In genomic region chr2:76665531-76665930, GRCm38 (mm10) we compare ENCODE assay signal across 25 mouse cellular contexts. TPM values are rescaled to one million over a fixed set of nuclear protein-coding genes. Genes with fewer than 3 reads are reported as not detected.
DNase-seq lines count a peak whose midpoint lies in the region; ATAC-seq and TF ChIP-seq lines count a peak whose summit lies in the region.
"Had no signal": no experiment of that assay in that cellular context is flagged by ENCODE, and none has a peak within 500 bp of the region (broad histone marks: within the 10 kb centered on the region; RNA-seq: fewer than 3 reads in every experiment).

No protein-coding gene starts in this region.

- WGBS in kidney, adult 2 months: 64% methylated on average over 7 of the region's 7 CpGs
- 94% methylated on average over 7 of the region's 7 CpGs for WGBS in kidney, embryonic 16.5 days
- WGBS in liver, adult 2 months: 61% methylated on average over 7 of the region's 7 CpGs
- WGBS in liver, postnatal 0 days (ENCODE audit: insufficient replicate concordance): 83% methylated on average over 7 of the region's 7 CpGs

- no peaks in the 10 kb centered on the region for H3K27me3 ChIP-seq in kidney, adult 2 months (replicated peaks; ENCODE audit: control insufficient read depth, insufficient read depth, low read length)
- H3K27me3 ChIP-seq in kidney, embryonic 16.5 days (ENCODE audit: insufficient read depth, low read length): no peaks in the 10 kb centered on the region
- no peaks in the 10 kb centered on the region for H3K27me3 ChIP-seq in liver, adult 2 months (ENCODE audit: control insufficient read depth, insufficient read depth, low read length)
- H3K27me3 ChIP-seq in liver, postnatal 0 days (ENCODE audit: insufficient read depth, low read length): no peaks in the 10 kb centered on the region
- H3K27me3 ChIP-seq: embryonic facial prominence, embryonic 13.5 days; embryonic facial prominence, embryonic 15.5 days; forebrain, embryonic 12.5 days had no signal

- no peak overlapping the region for H3K9ac ChIP-seq in kidney, embryonic 16.5 days (replicated peaks; ENCODE audit: low read length)
- H3K9ac ChIP-seq in liver, adult 2 months (ENCODE audit: low read depth, low read length): no peak overlapping the region
- H3K9ac ChIP-seq in liver, postnatal 0 days (replicated peaks): no peak overlapping the region
- H3K9ac ChIP-seq: embryonic facial prominence, embryonic 13.5 days; embryonic facial prominence, embryonic 15.5 days; forebrain, embryonic 12.5 days had no signal

- no peaks in the 10 kb centered on the region for H3K9me3 ChIP-seq in kidney, embryonic 16.5 days (ENCODE audit: low read length)
- no peaks in the 10 kb centered on the region for H3K9me3 ChIP-seq in liver, postnatal 0 days (ENCODE audit: low read length)
- H3K9me3 ChIP-seq: embryonic facial prominence, embryonic 13.5 days; embryonic facial prominence, embryonic 15.5 days; forebrain, embryonic 10.5 days; forebrain, embryonic 12.5 days had no signal

- H3K4me3 ChIP-seq in kidney, adult 2 months (ENCODE audit: insufficient read depth, low read depth, low read length): no peak overlapping the region
- H3K4me3 ChIP-seq in kidney, embryonic 16.5 days (ENCODE audit: low read length): no peak overlapping the region
- H3K4me3 ChIP-seq in liver, adult 2 months (ENCODE audit: insufficient read depth, low read depth, low read length): no peak overlapping the region
- H3K4me3 ChIP-seq in liver, postnatal 0 days (ENCODE audit: low read depth, low read length): no peak overlapping the region
- H3K4me3 ChIP-seq: embryonic facial prominence, embryonic 13.5 days; embryonic facial prominence, embryonic 15.5 days; erythroblast, embryonic 14.5 days; forebrain, embryonic 10.5 days; forebrain, embryonic 12.5 days had no signal

- ATAC-seq in kidney, embryonic 16.5 days (ENCODE audit: low FRiP score, low TSS enrichment): no peak
- no peak for ATAC-seq in liver, postnatal 0 days
- ATAC-seq: forebrain, embryonic 14.5 days had no signal

- TF ChIP-seq POLR2A in kidney, adult 2 months (IDR thresholded peaks at IDR 0.05; ENCODE audit: low read depth, low read length): no peak
- no peak for TF ChIP-seq POLR2A in liver, adult 2 months (IDR thresholded peaks at IDR 0.05; ENCODE audit: extremely low read depth, insufficient read depth, low read length)

- no peak for TF ChIP-seq CTCF in kidney, adult 2 months (conservative IDR thresholded peaks at IDR 0.05; ENCODE audit: insufficient read depth, insufficient read length, low read depth, low read length)
- no peak for TF ChIP-seq CTCF in liver, adult 2 months (IDR thresholded peaks at IDR 0.05; ENCODE audit: low read depth, low read length)
- no peak for TF ChIP-seq CTCF in liver, postnatal 0 days (IDR thresholded peaks at IDR 0.05; ENCODE audit: low read depth)

- peaks cover 3% of the 10 kb centered on the region; the same call in 1 of the 2 replicates for H3K4me1 ChIP-seq in kidney, adult 2 months (ENCODE audit: control insufficient read depth, insufficient read depth, low read length)
- no peaks in the 10 kb centered on the region for H3K4me1 ChIP-seq in kidney, embryonic 16.5 days (ENCODE audit: insufficient read depth, low read length)
- no peaks in the 10 kb centered on the region for H3K4me1 ChIP-seq in liver, adult 2 months (ENCODE audit: control insufficient read depth, insufficient read depth, low read length)
- no peaks in the 10 kb centered on the region for H3K4me1 ChIP-seq in liver, postnatal 0 days (ENCODE audit: insufficient read depth)
- H3K4me1 ChIP-seq: embryonic facial prominence, embryonic 13.5 days; embryonic facial prominence, embryonic 15.5 days; forebrain, embryonic 10.5 days; forebrain, embryonic 12.5 days had no signal

- H3K36me3 ChIP-seq in kidney, adult 2 months (ENCODE audit: control insufficient read depth, insufficient read depth, low read length): peaks cover 1% of the 10 kb centered on the region; the same call in 1 of the 2 replicates
- H3K36me3 ChIP-seq in kidney, embryonic 16.5 days (ENCODE audit: insufficient read depth, low read length): peaks cover 27% of the 10 kb centered on the region
- peaks cover 12% of the 10 kb centered on the region; the same call in 1 of the 2 replicates for H3K36me3 ChIP-seq in liver, adult 2 months (ENCODE audit: control insufficient read depth, insufficient read depth, low read length)
- peaks cover 17% of the 10 kb centered on the region for H3K36me3 ChIP-seq in liver, postnatal 0 days (replicated peaks; ENCODE audit: insufficient read depth, low read length)

- H3K79me2 ChIP-seq in liver, adult 2 months (ENCODE audit: control insufficient read depth, insufficient read depth, low read length): no peaks in the 10 kb centered on the region

- H3K4me2 ChIP-seq in kidney, embryonic 16.5 days (replicated peaks; ENCODE audit: low read depth, low read length): no peak overlapping the region
- no peak overlapping the region for H3K4me2 ChIP-seq in liver, postnatal 0 days (ENCODE audit: low read depth, low read length)
- H3K4me2 ChIP-seq: embryonic facial prominence, embryonic 13.5 days; embryonic facial prominence, embryonic 15.5 days; forebrain, embryonic 12.5 days had no signal

- no peak overlapping the region for H3K27ac ChIP-seq in kidney, adult 2 months (ENCODE audit: insufficient read depth, low read depth, low read length)
- H3K27ac ChIP-seq in kidney, embryonic 16.5 days (ENCODE audit: low read length): no peak overlapping the region
- H3K27ac ChIP-seq in liver, adult 2 months (replicated peaks; ENCODE audit: insufficient read depth, low read depth, low read length): no peak overlapping the region
- no peak overlapping the region for H3K27ac ChIP-seq in liver, postnatal 0 days (ENCODE audit: low read depth)
- H3K27ac ChIP-seq: embryonic facial prominence, embryonic 13.5 days; embryonic facial prominence, embryonic 15.5 days; forebrain, embryonic 10.5 days; forebrain, embryonic 12.5 days had no signal

- no peak for TF ChIP-seq EP300 in liver, postnatal 0 days (IDR thresholded peaks at IDR 0.05; ENCODE audit: low read depth)

- peak; percentile 77 for DNase-seq in kidney, adult 2 months
- DNase-seq in kidney, postnatal 10 days: no peak
- peak; percentile 34 for DNase-seq in kidney, postnatal 14 days
- DNase-seq in liver, adult 2 months (ENCODE audit: extremely low read depth, low read depth, low spot score): peak; percentile 89
- no peak for DNase-seq in liver, postnatal 0 days
- DNase-seq: adrenal gland, adult 2 months; adrenal gland, postnatal 10 days; adrenal gland, postnatal 25 days; cerebellum, adult 11 months; cerebellum, adult 18-20 months; cerebellum, adult 8-10 months; cerebellum, adult 9-11 months; cerebellum, postnatal 14 days; cerebellum, postnatal 36 days; embryo, embryonic 11 days had no signal

RNA-seq across cellular contexts. Expression of gene Fkbp7, which starts 7.4 kb away (rescaled TPM):
- 2.9 and 4.0 TPM in 2 replicates for polyA plus RNA-seq in kidney, adult 2 months (2012; rRNA removed)
- 55.3 and 60.7 TPM in 2 replicates for polyA plus RNA-seq in kidney, embryonic 16.5 days (2015; fragmentation: Nextera tagmentation; extraction: Ambion mirVana)
- 4.4 and 9.5 TPM in 2 replicates for total RNA-seq in liver, adult 2 months (2014; rRNA removed)
- polyA plus RNA-seq in liver, adult 2 months (2012; rRNA removed): 0.71 and 1.1 TPM in 2 replicates
- polyA plus RNA-seq in liver, postnatal 0 days (2015; fragmentation: Nextera tagmentation; extraction: Ambion mirVana): 6.5 and 7.9 TPM in 2 replicates

RNA-seq across cellular contexts. Expression of gene Plekha3, which starts 9.6 kb away (rescaled TPM):
- 22.3 and 23.9 TPM in 2 replicates for polyA plus RNA-seq in kidney, adult 2 months (2012; rRNA removed)
- 3.6 and 4.0 TPM in 2 replicates for polyA plus RNA-seq in kidney, embryonic 16.5 days (2015; fragmentation: Nextera tagmentation; extraction: Ambion mirVana)
- total RNA-seq in liver, adult 2 months (2014; rRNA removed): 13.5 and 14.3 TPM in 2 replicates
- polyA plus RNA-seq in liver, adult 2 months (2012; rRNA removed): 7.4 and 9.3 TPM in 2 replicates
- 3.8 and 5.0 TPM in 2 replicates for polyA plus RNA-seq in liver, postnatal 0 days (2015; fragmentation: Nextera tagmentation; extraction: Ambion mirVana)

RNA-seq across cellular contexts. Expression of gene Pjvk, which starts 17.3 kb away (rescaled TPM):
- polyA plus RNA-seq in kidney, adult 2 months (2012; rRNA removed): 1.1 and 1.2 TPM in 2 replicates
- 2.3 and 2.6 TPM in 2 replicates for polyA plus RNA-seq in kidney, embryonic 16.5 days (2015; fragmentation: Nextera tagmentation; extraction: Ambion mirVana)
- total RNA-seq in liver, adult 2 months (2014; rRNA removed): not detected in 2 replicates
- not detected in 2 replicates for polyA plus RNA-seq in liver, adult 2 months (2012; rRNA removed)
- not detected in 2 replicates for polyA plus RNA-seq in liver, postnatal 0 days (2015; fragmentation: Nextera tagmentation; extraction: Ambion mirVana)
- total RNA-seq: adrenal gland, postnatal 25 days; common myeloid progenitor, adult 5-6 weeks; ES-E14; MEL had no signal
- polyA plus RNA-seq: adrenal gland, adult 2 months; erythroblast, embryonic 14.5 days had no signal

RNA-seq across cellular contexts. Expression of gene Prkra, which starts 17.7 kb away (rescaled TPM):
- 15.3 and 17.0 TPM in 2 replicates for polyA plus RNA-seq in kidney, adult 2 months (2012; rRNA removed)
- polyA plus RNA-seq in kidney, embryonic 16.5 days (2015; fragmentation: Nextera tagmentation; extraction: Ambion mirVana): 78.9 and 80.6 TPM in 2 replicates
- 24.8 and 26.9 TPM in 2 replicates for total RNA-seq in liver, adult 2 months (2014; rRNA removed)
- polyA plus RNA-seq in liver, adult 2 months (2012; rRNA removed): 11.2 and 12.0 TPM in 2 replicates
- polyA plus RNA-seq in liver, postnatal 0 days (2015; fragmentation: Nextera tagmentation; extraction: Ambion mirVana): 7.7 and 7.9 TPM in 2 replicates

Comparison
In these comparisons a context has a peak if more than half of its experiments do, and no peak if none do; other contexts are left out.
1. DNase-seq: peak in kidney, adult 2 months (single experiment), kidney, postnatal 14 days (single experiment) and liver, adult 2 months (single experiment); none in kidney, postnatal 10 days (single experiment) and liver, postnatal 0 days (single experiment).